Mouse (Mus musculus) kidney, postnatal 0 days (tissue): ENCODE measurements at regions not wholly inside any gene's neighbourhood (a gene's known extent, or its start where the extent isn't known, plus 50 kb on each side); places are given as distances from the start of the nearest gene placed in this dataset.
"Not testable (repeated sequence)": the region's sequence is repeated elsewhere in the genome, so short reads cannot be mapped to it uniquely, and the experiment has no call there.

Experiments
- ATAC-seq: fragments of 200-750 bp; cut with Nextera tagmentation; replicated peaks from 2 replicates; pipeline ENCODE4 v1.8.0; 2017; ENCODE audit warnings: low read depth, moderate number of reproducible peaks, moderate TSS enrichment, moderate library complexity; ENCODE audit not compliant: low FRiP score
- DNase-seq: peaks from one replicate; pipeline ENCODE4 v3.0.0-alpha.2; 2016; ENCODE audit warnings: low spot score
- H3K27ac ChIP-seq: fragments of 300-500 bp; sonication (generic); 2 replicates; pipeline ENCODE4 v1.5.1; 2014; ENCODE audit warnings: mild to moderate bottlenecking
- H3K27me3 ChIP-seq: fragments of 300-500 bp; sonication (generic); 2 replicates; pipeline ENCODE4 v1.6.1; 2014; ENCODE audit warnings: low read length, mixed read lengths; ENCODE audit not compliant: insufficient read depth
- H3K36me3 ChIP-seq: fragments of 300-500 bp; sonication (generic); 2 replicates; pipeline ENCODE4 v1.6.1; 2014; ENCODE audit warnings: low read length, mixed read lengths; ENCODE audit not compliant: insufficient read depth
- H3K4me1 ChIP-seq: fragments of 300-500 bp; sonication (generic); replicated peaks from 2 replicates; pipeline ENCODE4 v1.6.1; 2014; ENCODE audit warnings: antibody characterized with exemption, low read length, mixed read lengths; ENCODE audit not compliant: insufficient read depth
- H3K4me2 ChIP-seq: fragments of 300-500 bp; sonication (generic); 2 replicates; pipeline ENCODE4 v1.6.1; 2014; ENCODE audit warnings: mild to moderate bottlenecking, low read length, moderate library complexity, mixed read lengths
- H3K4me3 ChIP-seq: fragments of 300-500 bp; sonication (generic); replicated peaks from 2 replicates; pipeline ENCODE4 v1.5.1; 2014; ENCODE audit warnings: low read depth, low read length
- H3K9ac ChIP-seq: fragments of 300-500 bp; sonication (generic); 2 replicates; pipeline ENCODE4 v1.6.1; 2014; ENCODE audit warnings: low read depth, low read length
- H3K9me3 ChIP-seq: fragments of 300-500 bp; sonication (generic); replicated peaks from 2 replicates; pipeline ENCODE4 v1.6.1; 2016; ENCODE audit warnings: low read length, inconsistent platforms, mixed read lengths
- CTCF ChIP-seq: IDR thresholded peaks from 2 replicates; pipeline ENCODE4 v1.5.1; 2016; ENCODE audit warnings: antibody characterized with exemption, low read depth, mild to moderate bottlenecking, moderate library complexity
- WGBS: fragments of 180-500 bp; shearing (Covaris S2); extraction: QIAGEN DNeasy Blood & Tissue Kit; methylation state at CpG from one replicate; pipeline ENCODE4 v1.1.7; 2014; 5-methylcytosine and 5-hydroxymethylcytosine counted together

DNA sequence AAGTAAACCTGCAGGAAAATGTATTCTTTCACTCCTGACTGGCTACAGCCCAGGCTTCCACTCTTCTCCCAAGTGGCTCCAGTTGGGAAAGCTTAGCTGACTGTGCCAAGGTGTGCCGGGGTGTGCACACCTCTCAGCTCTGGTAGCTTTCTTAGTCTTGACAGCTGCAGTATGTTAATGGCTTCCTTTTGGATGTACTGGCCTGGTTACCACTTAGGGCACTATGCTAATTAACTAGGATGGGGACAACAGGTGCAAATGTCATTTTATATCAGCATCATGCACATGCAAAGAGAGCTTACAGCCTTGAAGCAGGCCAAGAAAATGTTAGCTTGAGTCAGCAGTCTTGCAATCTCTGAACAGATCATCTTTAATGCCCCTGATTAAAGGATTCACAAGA, 111.2 kb downstream of the Pou4f1 start:
- Histone ChIP-seq H3K27ac (no peak overlapping the region), H3K4me1 (no peaks in the 10 kb centered on the region), H3K36me3 (no peaks in the 10 kb centered on the region), H3K9me3 (no peaks in the 10 kb centered on the region), H3K9ac (no peak overlapping the region), H3K27me3 (no peaks in the 10 kb centered on the region), H3K4me2 (no peak overlapping the region), H3K4me3 (no peak overlapping the region)
- ATAC-seq (no peak), DNase-seq (no peak)
- TF ChIP-seq CTCF, result no peak
- WGBS, result 90% methylated on average over 1 of the region's 1 CpGs

DNA sequence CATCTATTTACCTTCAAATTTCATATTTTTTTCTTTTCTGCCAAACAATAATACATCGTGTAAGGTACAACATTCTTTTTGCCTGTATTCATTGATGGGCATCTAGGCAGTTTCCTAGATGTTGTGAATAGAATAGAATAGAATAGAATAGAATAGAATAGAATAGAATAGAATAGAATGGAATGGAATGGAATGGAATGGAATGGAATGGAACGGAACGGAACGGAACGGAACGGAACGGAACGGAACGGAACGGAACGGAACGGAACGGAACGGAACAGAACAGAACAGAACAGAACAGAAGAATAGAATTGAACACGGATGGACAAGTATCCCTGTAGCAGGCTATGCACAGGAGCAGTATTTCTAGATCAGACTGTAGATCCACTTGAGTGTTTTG, 131.0 kb downstream of the Pou4f1 start:
- H3K27me3 ChIP-seq, H3K4me3 ChIP-seq, ATAC-seq, H3K36me3 ChIP-seq, H3K9ac ChIP-seq, H3K27ac ChIP-seq, H3K4me2 ChIP-seq, DNase-seq, H3K4me1 ChIP-seq, H3K9me3 ChIP-seq: not testable (repeated sequence)
- 95% methylated on average over 15 of the region's 15 CpGs for WGBS

DNA sequence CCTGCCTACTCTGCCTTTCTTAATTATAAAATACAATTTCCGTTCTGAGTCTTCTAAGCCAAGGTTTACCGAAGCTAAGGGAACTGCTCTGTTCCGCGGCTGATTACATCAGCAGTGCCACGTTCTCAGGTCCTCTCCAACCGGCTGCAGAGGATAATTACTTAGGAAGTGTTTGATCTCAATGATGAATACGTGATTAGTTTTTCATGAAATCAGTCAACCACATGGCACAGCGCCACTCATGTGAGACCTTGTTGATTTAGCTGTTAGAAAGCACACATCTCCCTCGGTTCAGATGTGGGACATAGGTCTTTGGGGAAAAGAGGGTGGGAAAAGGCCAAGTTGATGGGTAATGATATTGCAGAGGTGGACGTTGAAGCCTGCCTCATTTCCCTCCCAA, 141.7 kb downstream of the Pou4f1 start:
- no peaks in the 10 kb centered on the region for H3K4me1 ChIP-seq
- no peak overlapping the region for H3K27ac ChIP-seq
- TF ChIP-seq CTCF, result no peak
- H3K4me3 ChIP-seq, result no peak overlapping the region
- no peak overlapping the region for H3K9ac ChIP-seq
- 30% methylated on average over 10 of the region's 10 CpGs for WGBS
- H3K4me2 ChIP-seq, result peak overlapping the region; percentile 21
- no peaks in the 10 kb centered on the region for H3K27me3 ChIP-seq
- H3K36me3 ChIP-seq, result no peaks in the 10 kb centered on the region
- peak; percentile 70 for DNase-seq
- peak; percentile 91 for ATAC-seq
- H3K9me3 ChIP-seq, result no peaks in the 10 kb centered on the region

DNA sequence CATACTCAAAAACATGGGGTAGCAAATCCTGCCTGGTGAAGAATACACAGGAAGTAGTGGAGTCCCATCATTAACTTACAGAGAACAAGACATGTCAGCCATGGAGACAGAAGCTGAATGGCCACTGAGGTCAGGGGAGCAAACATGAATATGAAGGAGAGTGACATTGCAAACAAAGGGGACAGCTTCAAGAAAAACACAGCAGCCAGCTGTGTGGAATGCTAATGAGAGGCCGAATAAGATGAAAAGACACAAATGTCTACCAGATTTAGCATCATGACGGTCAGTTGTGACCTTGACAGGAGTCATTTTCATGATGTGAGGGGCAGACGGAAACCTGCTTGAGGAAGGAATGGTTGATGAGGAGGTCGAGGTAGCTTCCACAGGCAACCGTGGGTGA, 167.7 kb downstream of the Pou4f1 start:
- no peaks in the 10 kb centered on the region for H3K27me3 ChIP-seq
- H3K9ac ChIP-seq, result no peak overlapping the region
- no peak overlapping the region for H3K4me2 ChIP-seq
- DNase-seq (no peak), ATAC-seq (no peak)
- TF ChIP-seq CTCF, result no peak
- H3K4me3 ChIP-seq, result no peak overlapping the region
- WGBS, result 77% methylated on average over 5 of the region's 5 CpGs
- H3K27ac ChIP-seq, result no peak overlapping the region
- H3K9me3 ChIP-seq, result no peaks in the 10 kb centered on the region
- no peaks in the 10 kb centered on the region for H3K4me1 ChIP-seq
- H3K36me3 ChIP-seq, result no peaks in the 10 kb centered on the region

DNA sequence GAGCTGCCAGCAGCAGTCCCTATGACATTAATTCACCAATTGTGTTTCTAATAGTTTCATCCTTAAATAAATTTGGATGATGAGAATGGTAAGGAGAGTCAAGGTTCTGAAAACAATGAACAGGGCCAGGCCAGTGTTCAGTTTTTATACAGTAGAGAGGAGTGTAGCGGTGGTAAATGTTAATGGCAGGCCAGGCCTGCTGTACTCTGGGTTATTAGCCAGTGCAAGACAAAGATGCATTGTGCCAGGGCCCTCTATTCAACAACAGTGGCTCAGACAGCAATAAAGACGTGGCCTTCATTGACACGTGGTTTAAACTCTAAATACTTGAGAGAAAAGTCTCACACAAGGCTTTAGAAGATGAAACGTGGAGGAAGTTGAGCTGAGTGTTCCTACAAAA, 169.5 kb downstream of the Pou4f1 start:
- H3K27ac ChIP-seq, result no peak overlapping the region

DNA sequence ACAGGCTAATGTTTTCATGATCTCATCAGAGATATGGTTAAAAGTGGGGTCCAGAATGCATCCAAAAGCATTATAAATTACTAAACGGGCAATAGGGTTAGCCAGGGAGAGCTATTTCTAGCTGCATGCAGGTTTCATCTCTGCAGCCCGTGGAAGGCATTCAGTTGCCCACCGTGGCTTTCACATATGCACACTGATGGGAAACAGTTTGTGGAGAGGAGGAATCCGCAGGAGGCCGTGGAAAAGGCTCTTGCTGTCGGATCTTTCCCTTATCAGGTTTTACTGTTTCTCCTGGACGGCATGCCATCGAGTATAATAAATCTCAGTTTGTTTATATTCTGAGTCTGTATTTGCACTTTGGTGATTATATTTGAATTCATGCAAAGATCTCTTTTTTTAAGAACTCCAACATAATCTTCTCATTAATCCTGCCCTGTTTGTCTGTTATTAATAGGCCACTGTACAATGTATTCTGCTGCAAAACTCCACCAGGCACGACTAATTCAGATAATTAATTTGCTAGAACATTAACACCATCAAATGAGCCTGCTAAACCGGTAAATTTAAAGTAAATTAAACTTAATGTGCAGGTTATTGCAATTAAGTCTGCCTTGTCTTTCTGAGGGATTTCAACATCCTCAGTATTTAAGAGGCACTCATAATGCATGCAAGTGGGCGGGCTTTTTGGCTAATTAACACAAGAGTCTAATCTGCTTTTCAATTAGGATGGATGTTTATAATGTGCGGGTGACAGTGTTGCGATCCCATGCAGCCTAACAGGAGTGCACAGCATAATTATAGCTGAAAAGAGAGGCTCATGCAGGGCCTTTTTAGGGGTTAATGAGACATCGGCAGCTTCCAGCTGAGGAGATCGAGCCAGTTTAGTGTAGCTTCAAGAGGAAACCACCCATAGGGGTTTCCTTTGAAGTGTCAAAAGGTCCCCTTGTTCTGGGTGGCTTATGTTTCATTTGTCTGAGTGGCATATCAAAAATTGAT, 170.2 kb downstream of the Pou4f1 start:
- H3K4me1 ChIP-seq, result no peaks in the 10 kb centered on the region
- H3K9me3 ChIP-seq, result no peaks in the 10 kb centered on the region
- no peak overlapping the region for H3K4me2 ChIP-seq
- ATAC-seq, result no peak
- H3K4me3 ChIP-seq, result no peak overlapping the region
- H3K9ac ChIP-seq, result no peak overlapping the region
- 31% methylated on average over 15 of the region's 15 CpGs for WGBS
- no peak for TF ChIP-seq CTCF
- no peak overlapping the region for H3K27ac ChIP-seq
- no peaks in the 10 kb centered on the region for H3K27me3 ChIP-seq
- no peaks in the 10 kb centered on the region for H3K36me3 ChIP-seq
- DNase-seq, result no peak

More for the DNA sequence above, 169.5 kb downstream of the Pou4f1 start:
- TF ChIP-seq CTCF, result no peak
- no peak overlapping the region for H3K9ac ChIP-seq
- no peaks in the 10 kb centered on the region for H3K36me3 ChIP-seq
- ATAC-seq (no peak), DNase-seq (no peak)
- no peaks in the 10 kb centered on the region for H3K4me1 ChIP-seq
- no peak overlapping the region for H3K4me2 ChIP-seq
- H3K27me3 ChIP-seq, result no peaks in the 10 kb centered on the region
- WGBS, result 49% methylated on average over 4 of the region's 4 CpGs
- H3K4me3 ChIP-seq, result no peak overlapping the region
- no peaks in the 10 kb centered on the region for H3K9me3 ChIP-seq

DNA sequence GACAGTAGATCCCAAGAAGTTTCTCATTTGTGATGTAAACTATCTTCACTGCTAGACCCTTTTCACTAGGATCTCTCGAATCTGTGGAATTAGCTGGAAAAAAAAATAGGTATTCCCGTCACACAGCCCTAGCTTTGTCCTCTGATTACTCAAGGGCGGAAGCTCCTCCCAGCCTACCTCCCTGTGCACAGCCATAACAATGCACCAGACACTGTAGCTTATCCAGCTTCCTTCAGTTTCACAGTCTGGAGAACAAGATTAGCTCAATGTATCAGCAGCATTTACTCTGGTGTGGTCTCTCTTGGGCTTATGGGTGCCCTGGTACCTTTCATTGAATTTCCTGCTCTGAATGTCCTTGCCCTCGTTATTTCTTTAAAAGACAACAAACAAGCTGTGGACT, 174.0 kb downstream of the Pou4f1 start:
- 33% methylated on average over 4 of the region's 4 CpGs for WGBS
- H3K4me2 ChIP-seq, result no peak overlapping the region
- H3K27me3 ChIP-seq, result no peaks in the 10 kb centered on the region
- TF ChIP-seq CTCF, result no peak
- DNase-seq (peak; percentile 4), ATAC-seq (no peak)
- H3K27ac ChIP-seq, result no peak overlapping the region
- no peak overlapping the region for H3K9ac ChIP-seq
- H3K36me3 ChIP-seq, result no peaks in the 10 kb centered on the region
- H3K4me3 ChIP-seq, result no peak overlapping the region
- H3K9me3 ChIP-seq, result no peaks in the 10 kb centered on the region
- H3K4me1 ChIP-seq, result no peaks in the 10 kb centered on the region
